Mouse (Mus musculus) intestine, embryonic 16.5 days (tissue): ENCODE data around the gene Riok2. TPM values are rescaled to one million over a fixed set of nuclear protein-coding genes. Genes with fewer than 3 reads are reported as not detected.

Experiments used
- ATAC-seq: fragments of 200-750 bp; cut with Nextera tagmentation; 2 replicates; pipeline ENCODE4 v1.8.0; 2017; ENCODE audit warnings: moderate TSS enrichment, moderate library complexity
- H3K27ac ChIP-seq: fragments of 300-500 bp; sonication (generic); 2 replicates; pipeline ENCODE4 v1.5.1; 2014; ENCODE audit warnings: mild to moderate bottlenecking, low read length
- H3K27me3 ChIP-seq: fragments of 300-500 bp; sonication (generic); replicated peaks from 2 replicates; pipeline ENCODE4 v1.6.1; 2014; ENCODE audit warnings: low read length, control low read depth, mixed read lengths; ENCODE audit not compliant: control insufficient read depth, insufficient read depth
- H3K36me3 ChIP-seq: fragments of 300-500 bp; sonication (generic); 2 replicates; pipeline ENCODE4 v1.6.1; 2014; ENCODE audit warnings: low read length, control low read depth; ENCODE audit not compliant: control insufficient read depth, insufficient read depth
- H3K4me1 ChIP-seq: fragments of 300-500 bp; sonication (generic); 2 replicates; pipeline ENCODE4 v1.6.1; 2014; ENCODE audit warnings: low read length, control low read depth, mixed read lengths; ENCODE audit not compliant: control insufficient read depth, insufficient read depth
- H3K4me2 ChIP-seq: fragments of 300-500 bp; sonication (generic); 2 replicates; pipeline ENCODE4 v1.6.1; 2014; ENCODE audit warnings: low read depth, low read length, control low read depth
- H3K4me3 ChIP-seq: fragments of 300-500 bp; sonication (generic); 2 replicates; pipeline ENCODE4 v1.5.1; 2014; ENCODE audit warnings: mild to moderate bottlenecking, low read length
- H3K9ac ChIP-seq: fragments of 300-500 bp; sonication (generic); 2 replicates; pipeline ENCODE4 v1.6.1; 2014; ENCODE audit warnings: low read depth, low read length
- H3K9me3 ChIP-seq: fragments of 300-500 bp; sonication (generic); 2 replicates; pipeline ENCODE4 v1.6.1; 2016; ENCODE audit warnings: low read length, control low read depth; ENCODE audit not compliant: control insufficient read depth
- WGBS: fragments of 180-500 bp; shearing (Covaris S2); extraction: QIAGEN DNeasy Blood & Tissue Kit; methylation state at CpG from one replicate; pipeline ENCODE4 v1.1.7; 2014; 5-methylcytosine and 5-hydroxymethylcytosine counted together
- polyA plus RNA-seq: library from polyadenylated mRNA; unstranded; fragments of >200 nt; fragmentation: Nextera tagmentation; extraction: Ambion mirVana; gene quantifications from 2 replicates; pipeline ENCODE4 v1.2.1, GENCODE M21; 2015

Gene Riok2
- polyA plus RNA-seq, 1 experiment from 2014 or later, result 25.8 TPM

- no peak overlapping the region for H3K4me3 ChIP-seq
- H3K9me3 ChIP-seq, result no peaks in the 10 kb centered on the region
- H3K27ac ChIP-seq, result no peak overlapping the region
- no peak overlapping the region for H3K9ac ChIP-seq
- H3K27me3 ChIP-seq, result no peaks in the 10 kb centered on the region
- no peaks in the 10 kb centered on the region for H3K4me1 ChIP-seq
- H3K36me3 ChIP-seq, result no peaks in the 10 kb centered on the region
- WGBS, result 52% methylated on average over 4 of the region's 4 CpGs
- no peak for ATAC-seq
- no peak overlapping the region for H3K4me2 ChIP-seq
Measured at GRCm38 (mm10) chr17:17424609-17425307, 50.6 kb downstream of the Riok2 start.

- H3K27me3 ChIP-seq, result no peaks in the 10 kb centered on the region
- no peak overlapping the region for H3K4me2 ChIP-seq
- H3K9ac ChIP-seq, result no peak overlapping the region
- no peak overlapping the region for H3K4me3 ChIP-seq
- H3K4me1 ChIP-seq, result no peaks in the 10 kb centered on the region
- no peaks in the 10 kb centered on the region for H3K9me3 ChIP-seq
- no peaks in the 10 kb centered on the region for H3K36me3 ChIP-seq
- H3K27ac ChIP-seq, result no peak overlapping the region
- WGBS, result 68% methylated on average over 4 of the region's 4 CpGs
- ATAC-seq, result no peak
Measured at GRCm38 (mm10) chr17:17425308-17425813, 51.3 kb downstream of the Riok2 start.

GRCm38 (mm10) chr17:17425906-17426305 is 51.8 kb downstream of the Riok2 start:
- Histone ChIP-seq H3K9me3 (no peaks in the 10 kb centered on the region), H3K4me1 (no peaks in the 10 kb centered on the region), H3K4me3 (no peak overlapping the region), H3K27ac (no peak overlapping the region), H3K36me3 (no peaks in the 10 kb centered on the region), H3K4me2 (no peak overlapping the region), H3K27me3 (no peaks in the 10 kb centered on the region), H3K9ac (no peak overlapping the region)
- 45% methylated on average over 3 of the region's 3 CpGs for WGBS
- no peak for ATAC-seq

GRCm38 (mm10) chr17:17428888-17429287 is 54.8 kb downstream of the Riok2 start:
- Histone ChIP-seq H3K27ac (no peak overlapping the region), H3K36me3 (no peaks in the 10 kb centered on the region), H3K9me3 (no peaks in the 10 kb centered on the region), H3K4me1 (no peaks in the 10 kb centered on the region), H3K4me3 (no peak overlapping the region), H3K27me3 (no peaks in the 10 kb centered on the region), H3K4me2 (no peak overlapping the region), H3K9ac (no peak overlapping the region)
- 58% methylated on average over 2 of the region's 2 CpGs for WGBS
- ATAC-seq, result no peak

GRCm38 (mm10) chr17:17433679-17434078 is 59.6 kb downstream of the Riok2 start:
- no peak overlapping the region for H3K4me3 ChIP-seq
- no peaks in the 10 kb centered on the region for H3K27me3 ChIP-seq
- WGBS, result 81% methylated on average over 4 of the region's 4 CpGs
- H3K4me1 ChIP-seq, result no peaks in the 10 kb centered on the region
- no peaks in the 10 kb centered on the region for H3K9me3 ChIP-seq
- no peak overlapping the region for H3K27ac ChIP-seq
- ATAC-seq, result no peak
- H3K9ac ChIP-seq, result no peak overlapping the region
- H3K36me3 ChIP-seq, result no peaks in the 10 kb centered on the region
- H3K4me2 ChIP-seq, result no peak overlapping the region

- ATAC-seq, result no peak
Measured at GRCm38 (mm10) chr17:17438576-17439191, 64.6 kb downstream of the Riok2 start.

GRCm38 (mm10) chr17:17441876-17442498 is 67.9 kb downstream of the Riok2 start:
- no peak overlapping the region for H3K4me3 ChIP-seq
- no peaks in the 10 kb centered on the region for H3K36me3 ChIP-seq
- WGBS, result 60% methylated on average over 4 of the region's 4 CpGs
- no peaks in the 10 kb centered on the region for H3K9me3 ChIP-seq
- no peaks in the 10 kb centered on the region for H3K4me1 ChIP-seq
- no peaks in the 10 kb centered on the region for H3K27me3 ChIP-seq
- no peak overlapping the region for H3K27ac ChIP-seq
- ATAC-seq, result no peak
- no peak overlapping the region for H3K4me2 ChIP-seq
- H3K9ac ChIP-seq, result no peak overlapping the region

More at GRCm38 (mm10) chr17:17438576-17439191, 64.6 kb downstream of the Riok2 start:
- Histone ChIP-seq H3K4me3 (no peak overlapping the region), H3K36me3 (no peaks in the 10 kb centered on the region), H3K9me3 (no peaks in the 10 kb centered on the region), H3K27ac (no peak overlapping the region), H3K27me3 (no peaks in the 10 kb centered on the region), H3K4me2 (no peak overlapping the region), H3K9ac (no peak overlapping the region), H3K4me1 (no peaks in the 10 kb centered on the region)

GRCm38 (mm10) chr17:17444297-17444886 is 70.3 kb downstream of the Riok2 start:
- H3K9me3 ChIP-seq, result no peaks in the 10 kb centered on the region
- no peak overlapping the region for H3K4me3 ChIP-seq
- no peak for ATAC-seq
- H3K36me3 ChIP-seq, result no peaks in the 10 kb centered on the region
- peaks cover 5% of the 10 kb centered on the region; the same call in 1 of the 2 replicates for H3K4me1 ChIP-seq
- WGBS, result 72% methylated on average over 3 of the region's 3 CpGs
- H3K27me3 ChIP-seq, result no peaks in the 10 kb centered on the region
- no peak overlapping the region for H3K9ac ChIP-seq
- H3K27ac ChIP-seq, result no peak overlapping the region
- no peak overlapping the region for H3K4me2 ChIP-seq
